Mouse (Mus musculus) lung, embryonic 15.5 days (tissue): Measurements from ENCODE around the gene Dclre1a. TPM values are rescaled to one million over a fixed set of nuclear protein-coding genes. Genes with fewer than 3 reads are reported as not detected.

Source experiments
- ATAC-seq: fragments of 200-750 bp; cut with Nextera tagmentation; 2 replicates; pipeline ENCODE4 v1.8.0; 2017; ENCODE audit warnings: moderate number of reproducible peaks, borderline replicate concordance; ENCODE audit not compliant: low FRiP score, low TSS enrichment; ENCODE audit errors: extremely low read depth
- H3K27ac ChIP-seq: fragments of 300-500 bp; sonication (generic); 2 replicates; pipeline ENCODE4 v1.5.1; 2015; ENCODE audit warnings: moderate library complexity, mild to moderate bottlenecking, inconsistent platforms
- H3K27me3 ChIP-seq: fragments of 300-500 bp; sonication (generic); 2 replicates; pipeline ENCODE4 v1.6.1; 2015; ENCODE audit warnings: inconsistent platforms
- H3K36me3 ChIP-seq: fragments of 300-500 bp; sonication (generic); 2 replicates; pipeline ENCODE4 v1.6.1; 2015; ENCODE audit warnings: inconsistent platforms
- H3K4me1 ChIP-seq: fragments of 300-500 bp; sonication (generic); 2 replicates; pipeline ENCODE4 v1.6.1; 2015; ENCODE audit warnings: inconsistent platforms
- H3K4me2 ChIP-seq: fragments of 300-500 bp; sonication (generic); 2 replicates; pipeline ENCODE4 v1.6.1; 2015; ENCODE audit warnings: inconsistent platforms, mild to moderate bottlenecking, moderate library complexity
- H3K4me3 ChIP-seq: fragments of 300-500 bp; sonication (generic); 2 replicates; pipeline ENCODE4 v1.5.1; 2015; ENCODE audit warnings: mild to moderate bottlenecking, inconsistent platforms
- H3K9ac ChIP-seq: fragments of 300-500 bp; sonication (generic); 2 replicates; pipeline ENCODE4 v1.6.1; 2015; ENCODE audit warnings: inconsistent platforms
- H3K9me3 ChIP-seq: fragments of 300-500 bp; sonication (generic); 2 replicates; pipeline ENCODE4 v1.6.1; 2016; ENCODE audit warnings: inconsistent platforms
- WGBS: fragments of 180-500 bp; shearing (Covaris S2); methylation state at CpG from one replicate; pipeline ENCODE4 v1.1.7; 2015; 5-methylcytosine and 5-hydroxymethylcytosine counted together
- polyA plus RNA-seq: library from polyadenylated mRNA; unstranded; fragments of >200 nt; fragmentation: Nextera tagmentation; extraction: Ambion mirVana; gene quantifications from 2 replicates; pipeline ENCODE4 v1.2.1, GENCODE M21; 2015

Dclre1a gene
- 19.9 and 21.1 TPM in 2 replicates for polyA plus RNA-seq

DNA sequence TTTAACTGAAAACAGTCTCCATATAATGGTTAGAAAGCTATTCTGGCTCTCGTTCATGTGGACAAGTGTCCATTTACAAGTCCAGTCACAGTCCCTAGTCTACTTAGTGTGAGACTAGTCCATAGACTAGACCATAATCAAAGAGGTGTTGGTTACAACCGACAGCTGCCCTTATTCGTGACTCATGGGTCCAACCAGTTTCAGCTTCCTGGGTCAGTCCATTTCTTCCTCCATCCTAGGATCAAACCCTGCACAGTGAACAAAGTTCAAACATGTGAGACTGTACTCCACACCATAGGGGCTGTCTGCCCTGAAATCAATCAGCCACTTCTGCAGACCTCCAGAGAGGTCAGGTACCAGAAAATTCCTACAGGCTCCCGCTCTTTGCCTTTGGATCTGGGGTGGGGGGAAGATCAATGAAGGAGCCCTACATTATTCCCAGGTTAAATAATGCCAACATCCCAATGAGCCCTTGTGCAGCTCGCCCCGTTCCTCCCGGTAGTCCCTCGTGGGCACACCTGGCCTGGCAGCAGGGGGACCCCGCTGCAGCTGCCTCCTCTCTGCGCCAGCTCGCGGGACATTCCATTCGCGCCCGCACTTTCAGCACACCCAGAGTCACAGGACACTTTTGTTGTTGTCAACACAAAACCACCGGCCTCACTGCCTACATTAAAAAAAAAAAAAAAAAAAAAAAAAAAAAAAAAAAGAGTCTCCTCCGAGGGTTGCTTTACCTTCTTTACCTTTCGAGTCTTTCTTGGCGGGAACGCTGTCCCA, at the start of gene Dclre1a:
Dclre1a (minus strand) TSS at position 767 of the 774 bp plus-strand sequence.
- no peaks in the 10 kb centered on the region for H3K27me3 ChIP-seq
- WGBS: 4% methylated on average over 20 of the region's 20 CpGs

GRCm38 (mm10) chr19:56592472-56592871, 44.5 kb upstream of the Dclre1a start:
- no peaks in the 10 kb centered on the region for H3K27me3 ChIP-seq
- H3K36me3 ChIP-seq: peaks cover 73% of the 10 kb centered on the region
- ATAC-seq: no peak
- no peak overlapping the region for H3K4me2 ChIP-seq
- H3K9ac ChIP-seq: no peak overlapping the region
- no peak overlapping the region for H3K4me3 ChIP-seq
- no peak overlapping the region for H3K27ac ChIP-seq
- 83% methylated on average over 9 of the region's 9 CpGs for WGBS
- H3K4me1 ChIP-seq: 0 out of 2 replicates have a peak, but pooled peaks cover 8% of the 10 kb centered on the region
- H3K9me3 ChIP-seq: no peaks in the 10 kb centered on the region

More for the DNA sequence above, at the start of gene Dclre1a:
- Histone ChIP-seq H3K4me2 (peak within 1 kb of the TSS; percentile 90), H3K36me3 (peaks cover 20% of the 10 kb centered on the region), H3K9ac (peak within 1 kb of the TSS; percentile 95), H3K9me3 (no peaks in the 10 kb centered on the region), H3K4me3 (peak within 1 kb of the TSS; percentile 91), H3K4me1 (peaks cover 40% of the 10 kb centered on the region), H3K27ac (peak within 1 kb of the TSS; percentile 97)
- peak; percentile 40; the same call in 1 of the 2 replicates for ATAC-seq

GRCm38 (mm10) chr19:56590250-56590649, 42.2 kb upstream of the Dclre1a start:
- H3K36me3 ChIP-seq: peaks cover 59% of the 10 kb centered on the region
- 87% methylated on average over 3 of the region's 3 CpGs for WGBS
- H3K9me3 ChIP-seq: no peaks in the 10 kb centered on the region
- no peak overlapping the region for H3K27ac ChIP-seq
- H3K27me3 ChIP-seq: no peaks in the 10 kb centered on the region
- no peak overlapping the region for H3K9ac ChIP-seq
- no peak overlapping the region for H3K4me3 ChIP-seq
- ATAC-seq: no peak
- H3K4me2 ChIP-seq: no peak overlapping the region
- H3K4me1 ChIP-seq: 0 out of 2 replicates have a peak, but pooled peaks cover 8% of the 10 kb centered on the region

DNA sequence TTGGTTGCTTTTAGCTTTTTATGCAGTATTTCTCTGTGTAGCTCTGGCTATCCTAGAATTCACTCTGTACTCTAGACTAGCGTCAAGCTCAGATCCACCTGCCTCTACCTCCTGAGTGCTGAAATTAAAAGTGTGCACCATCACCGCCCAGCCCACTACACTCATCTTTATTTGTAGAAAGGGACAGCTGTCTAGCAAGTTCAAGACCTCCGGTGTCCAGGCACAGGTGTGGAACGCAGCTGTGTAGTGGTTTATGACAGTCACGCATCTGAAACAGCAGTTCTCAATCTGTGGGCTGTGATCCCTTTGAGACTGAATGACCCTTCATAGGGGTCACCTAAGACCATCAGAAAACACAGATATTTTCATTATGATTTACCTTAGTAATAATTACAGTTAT, 41.4 kb upstream of the Dclre1a start:
- peaks cover 51% of the 10 kb centered on the region for H3K36me3 ChIP-seq
- H3K27me3 ChIP-seq: no peaks in the 10 kb centered on the region
- H3K4me3 ChIP-seq: no peak overlapping the region
- no peak for ATAC-seq
- WGBS: 94% methylated on average over 5 of the region's 5 CpGs
- no peak overlapping the region for H3K4me2 ChIP-seq
- H3K9me3 ChIP-seq: no peaks in the 10 kb centered on the region
- no peak overlapping the region for H3K9ac ChIP-seq
- H3K4me1 ChIP-seq: 0 out of 2 replicates have a peak, but pooled peaks cover 8% of the 10 kb centered on the region
- no peak overlapping the region for H3K27ac ChIP-seq

- H3K9me3 ChIP-seq: no peaks in the 10 kb centered on the region
- no peak overlapping the region for H3K4me2 ChIP-seq
- WGBS: 88% methylated on average over 6 of the region's 6 CpGs
- peaks cover 48% of the 10 kb centered on the region for H3K36me3 ChIP-seq
- H3K27ac ChIP-seq: 0 out of 2 replicates have a peak overlapping the region, but pooled peaks have one; percentile 8
- no peaks in the 10 kb centered on the region for H3K27me3 ChIP-seq
- H3K4me1 ChIP-seq: 0 out of 2 replicates have a peak, but pooled peaks cover 8% of the 10 kb centered on the region
- H3K9ac ChIP-seq: no peak overlapping the region
- H3K4me3 ChIP-seq: no peak overlapping the region
- no peak for ATAC-seq
These were observed 41.0 kb upstream of the Dclre1a start for GRCm38 (mm10) chr19:56589008-56589407.

DNA sequence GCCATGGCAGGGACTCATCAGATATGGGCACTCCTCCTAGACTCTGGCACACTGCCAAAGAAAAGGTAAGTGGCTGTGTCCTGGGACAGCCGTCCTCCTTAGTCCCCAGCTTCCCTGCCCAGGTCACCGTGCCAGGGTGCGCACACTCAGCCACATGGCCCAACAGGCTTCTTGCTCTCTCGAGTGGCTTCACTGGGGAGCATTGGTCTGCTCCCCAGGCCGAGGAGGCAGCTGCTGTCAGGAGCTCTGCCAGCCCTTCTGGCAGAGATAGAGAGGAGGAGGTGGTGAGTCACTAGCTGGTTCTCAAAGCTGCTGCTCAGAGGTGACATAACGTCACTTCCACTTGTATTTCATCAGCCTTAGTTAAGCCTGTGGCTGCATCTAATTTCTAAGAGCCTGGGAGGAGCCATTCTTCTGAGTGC, 40.2 kb upstream of the Dclre1a start:
- no peaks in the 10 kb centered on the region for H3K9me3 ChIP-seq
- peaks cover 14% of the 10 kb centered on the region; the same call in 1 of the 2 replicates for H3K4me1 ChIP-seq
- H3K9ac ChIP-seq: no peak overlapping the region
- no peak overlapping the region for H3K4me3 ChIP-seq
- WGBS: 52% methylated on average over 6 of the region's 6 CpGs
- H3K36me3 ChIP-seq: peaks cover 41% of the 10 kb centered on the region
- no peak overlapping the region for H3K4me2 ChIP-seq
- no peak; the same call in 1 of the 2 replicates for ATAC-seq
- 0 out of 2 replicates have a peak overlapping the region, but pooled peaks have one; percentile 8 for H3K27ac ChIP-seq
- no peaks in the 10 kb centered on the region for H3K27me3 ChIP-seq

DNA sequence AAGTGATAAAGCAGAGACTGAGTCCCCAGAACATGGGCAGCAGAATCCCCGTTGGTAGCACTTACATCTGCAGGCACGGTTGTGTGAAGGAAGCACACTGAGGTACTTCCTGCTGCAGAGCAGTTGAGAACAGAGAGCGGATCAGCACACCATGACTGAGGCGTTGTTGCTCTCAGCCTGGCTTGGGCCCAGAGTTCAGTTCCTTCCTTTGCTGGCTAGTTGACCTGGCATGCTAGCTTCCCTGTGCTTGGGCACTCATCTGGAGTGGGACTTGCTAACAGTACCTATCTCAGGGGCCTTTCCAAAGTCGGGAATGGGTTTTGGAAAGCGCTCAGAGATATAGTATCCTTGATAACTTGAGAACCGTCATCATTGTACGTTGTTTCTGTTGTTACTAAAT, 38.3 kb upstream of the Dclre1a start:
- no peaks in the 10 kb centered on the region for H3K9me3 ChIP-seq
- H3K36me3 ChIP-seq: peaks cover 25% of the 10 kb centered on the region
- ATAC-seq: no peak
- WGBS: 76% methylated on average over 8 of the region's 8 CpGs
- H3K9ac ChIP-seq: no peak overlapping the region
- no peak overlapping the region for H3K27ac ChIP-seq
- peaks cover 14% of the 10 kb centered on the region; the same call in 1 of the 2 replicates for H3K4me1 ChIP-seq
- no peak overlapping the region for H3K4me2 ChIP-seq
- H3K27me3 ChIP-seq: no peaks in the 10 kb centered on the region
- no peak overlapping the region for H3K4me3 ChIP-seq

GRCm38 (mm10) chr19:56584288-56584687, 36.3 kb upstream of the Dclre1a start:
- no peak overlapping the region for H3K4me3 ChIP-seq
- WGBS: 86% methylated on average over 3 of the region's 3 CpGs
- no peak overlapping the region for H3K27ac ChIP-seq
- no peak overlapping the region for H3K9ac ChIP-seq
- H3K27me3 ChIP-seq: no peaks in the 10 kb centered on the region
- ATAC-seq: no peak
- peaks cover 14% of the 10 kb centered on the region; the same call in 1 of the 2 replicates for H3K4me1 ChIP-seq
- H3K4me2 ChIP-seq: no peak overlapping the region
- H3K36me3 ChIP-seq: peaks cover 26% of the 10 kb centered on the region
- no peaks in the 10 kb centered on the region for H3K9me3 ChIP-seq

DNA sequence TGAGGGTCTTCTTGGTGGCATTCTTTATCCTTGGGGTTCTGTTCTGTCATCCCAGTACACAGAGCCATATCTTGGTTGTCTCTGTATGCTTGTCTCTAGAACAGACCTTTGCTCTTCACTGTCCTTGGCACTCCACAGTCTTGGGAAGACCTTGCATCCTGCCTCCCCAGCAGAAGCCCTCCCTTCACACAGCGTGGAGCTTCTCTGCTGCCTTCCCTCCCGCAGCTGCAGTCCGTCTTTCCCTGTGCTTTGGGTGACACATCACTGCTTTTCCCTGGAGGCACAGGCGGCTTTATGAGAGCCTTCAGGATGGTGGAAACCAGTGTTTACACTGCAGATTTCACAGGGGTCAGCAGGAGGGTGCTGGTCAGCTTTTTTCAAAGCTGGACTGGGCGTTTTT, 35.8 kb upstream of the Dclre1a start:
- H3K27me3 ChIP-seq: no peaks in the 10 kb centered on the region
- peaks cover 14% of the 10 kb centered on the region; the same call in 1 of the 2 replicates for H3K4me1 ChIP-seq
- H3K9me3 ChIP-seq: no peaks in the 10 kb centered on the region
- ATAC-seq: no peak
- H3K4me3 ChIP-seq: no peak overlapping the region
- H3K27ac ChIP-seq: no peak overlapping the region
- peaks cover 22% of the 10 kb centered on the region for H3K36me3 ChIP-seq
- no peak overlapping the region for H3K4me2 ChIP-seq
- 38% methylated on average over 5 of the region's 5 CpGs for WGBS
- no peak overlapping the region for H3K9ac ChIP-seq

DNA sequence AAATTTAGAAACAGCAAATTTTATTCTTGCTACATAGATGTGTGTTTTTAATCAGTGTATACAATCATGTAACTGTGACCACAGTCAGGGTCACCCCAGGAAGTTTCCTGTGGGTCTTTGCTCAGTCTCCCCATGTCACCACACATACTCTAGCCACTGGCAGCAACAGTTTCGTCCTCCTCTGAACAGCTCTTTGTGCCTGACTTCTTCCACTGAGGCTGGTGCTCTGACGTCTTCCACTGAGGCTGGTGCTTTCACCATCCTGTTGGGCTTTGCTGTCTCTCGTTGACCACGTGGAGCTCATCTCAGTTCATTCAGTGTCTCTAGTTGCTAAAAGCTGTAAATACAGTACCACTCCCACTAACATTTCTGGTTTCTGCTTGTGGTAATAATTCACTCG, 34.0 kb upstream of the Dclre1a start:
- no peak overlapping the region for H3K27ac ChIP-seq
- H3K4me2 ChIP-seq: no peak overlapping the region
- no peaks in the 10 kb centered on the region for H3K9me3 ChIP-seq
- 89% methylated on average over 5 of the region's 5 CpGs for WGBS
- ATAC-seq: no peak
- H3K4me3 ChIP-seq: no peak overlapping the region
- H3K4me1 ChIP-seq: peaks cover 6% of the 10 kb centered on the region; the same call in 1 of the 2 replicates
- no peak overlapping the region for H3K9ac ChIP-seq
- peaks cover 22% of the 10 kb centered on the region; the same call in 1 of the 2 replicates for H3K36me3 ChIP-seq
- no peaks in the 10 kb centered on the region for H3K27me3 ChIP-seq

DNA sequence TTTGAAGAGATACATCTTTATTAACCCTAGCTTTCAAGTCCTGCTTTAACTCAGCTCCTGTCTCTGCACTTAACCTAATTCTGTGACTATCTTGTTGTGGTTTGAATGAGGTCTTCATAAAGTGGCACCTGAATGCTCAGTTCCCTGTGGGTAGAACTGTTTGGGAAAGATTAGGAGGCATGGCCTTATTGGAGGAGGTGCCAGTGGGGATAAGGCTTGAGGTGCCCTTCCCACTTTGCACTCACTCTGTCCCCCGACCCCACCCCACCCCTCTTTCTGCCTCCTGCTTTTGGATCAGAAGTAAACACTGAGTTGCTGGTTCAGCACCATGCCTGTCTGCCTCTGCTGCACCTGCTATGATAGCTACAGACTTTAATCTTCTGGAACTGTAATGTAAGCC, 29.8 kb upstream of the Dclre1a start:
- Histone ChIP-seq H3K9ac (no peak overlapping the region), H3K36me3 (peaks cover 26% of the 10 kb centered on the region), H3K4me3 (no peak overlapping the region), H3K4me1 (no peaks in the 10 kb centered on the region), H3K27me3 (no peaks in the 10 kb centered on the region), H3K4me2 (no peak overlapping the region), H3K27ac (no peak overlapping the region), H3K9me3 (no peaks in the 10 kb centered on the region)
- no peak for ATAC-seq
- 81% methylated on average over 1 of the region's 1 CpGs for WGBS

- no peak overlapping the region for H3K27ac ChIP-seq
- H3K9ac ChIP-seq: no peak overlapping the region
- no peak overlapping the region for H3K4me2 ChIP-seq
- 94% methylated on average over 6 of the region's 6 CpGs for WGBS
- peaks cover 10% of the 10 kb centered on the region; the same call in 1 of the 2 replicates for H3K4me1 ChIP-seq
- no peaks in the 10 kb centered on the region for H3K9me3 ChIP-seq
- no peak overlapping the region for H3K4me3 ChIP-seq
- H3K27me3 ChIP-seq: no peaks in the 10 kb centered on the region
- no peak for ATAC-seq
- peaks cover 15% of the 10 kb centered on the region for H3K36me3 ChIP-seq
These were observed 25.2 kb upstream of the Dclre1a start for GRCm38 (mm10) chr19:56573184-56573583.
